Mouse (Mus musculus): ENCODE data around the gene Ankrd12.

The Ankrd12 gene

DNA sequence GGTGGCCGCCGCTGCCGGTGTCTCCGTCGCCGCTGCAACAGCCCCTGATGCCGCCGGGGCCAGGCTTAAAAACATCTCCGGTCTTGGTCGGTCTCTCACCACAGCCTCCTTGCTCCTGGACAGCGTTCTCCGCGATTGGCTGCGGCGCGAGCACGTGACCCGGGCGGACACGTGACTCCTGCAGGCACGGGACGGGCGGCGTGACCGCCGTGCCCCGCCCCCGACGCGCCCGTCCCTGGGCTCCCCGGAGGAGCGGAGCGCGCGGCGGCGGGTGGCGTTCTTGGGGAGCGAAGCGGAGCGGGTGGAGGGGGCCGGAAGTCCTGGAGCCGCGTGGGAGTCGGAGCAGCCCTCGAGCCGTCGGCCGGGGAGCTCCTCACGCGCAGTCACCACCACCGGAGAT lies at the start of gene Ankrd12:
TSS of gene Ankrd12 (minus strand) at position 156 of the 400 bp plus-strand sequence.
- 1% methylated on average over 53 of the region's 53 CpGs for WGBS

DNA sequence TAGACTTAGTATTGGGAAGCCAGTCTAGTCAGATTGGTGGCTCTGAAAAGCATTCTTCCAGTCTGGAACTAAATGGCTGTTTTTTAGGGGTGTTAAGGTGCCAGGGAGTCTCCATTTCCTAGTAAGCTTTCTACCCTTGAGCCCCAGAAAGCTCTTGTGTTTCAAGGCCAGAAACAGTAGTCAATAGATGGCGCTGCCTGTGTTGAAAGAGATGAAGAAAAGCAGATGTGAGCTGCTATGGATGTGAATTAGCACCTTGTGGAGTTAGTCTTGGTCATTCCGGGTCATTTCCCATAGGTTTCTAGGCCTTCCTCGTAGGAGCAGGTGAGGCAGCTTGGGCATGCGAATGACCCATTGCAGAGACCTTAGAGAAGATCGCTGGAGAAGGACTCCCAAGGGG lies 48.3 kb upstream of the Ankrd12 start:
- 75% methylated on average over 5 of the region's 5 CpGs for WGBS

DNA sequence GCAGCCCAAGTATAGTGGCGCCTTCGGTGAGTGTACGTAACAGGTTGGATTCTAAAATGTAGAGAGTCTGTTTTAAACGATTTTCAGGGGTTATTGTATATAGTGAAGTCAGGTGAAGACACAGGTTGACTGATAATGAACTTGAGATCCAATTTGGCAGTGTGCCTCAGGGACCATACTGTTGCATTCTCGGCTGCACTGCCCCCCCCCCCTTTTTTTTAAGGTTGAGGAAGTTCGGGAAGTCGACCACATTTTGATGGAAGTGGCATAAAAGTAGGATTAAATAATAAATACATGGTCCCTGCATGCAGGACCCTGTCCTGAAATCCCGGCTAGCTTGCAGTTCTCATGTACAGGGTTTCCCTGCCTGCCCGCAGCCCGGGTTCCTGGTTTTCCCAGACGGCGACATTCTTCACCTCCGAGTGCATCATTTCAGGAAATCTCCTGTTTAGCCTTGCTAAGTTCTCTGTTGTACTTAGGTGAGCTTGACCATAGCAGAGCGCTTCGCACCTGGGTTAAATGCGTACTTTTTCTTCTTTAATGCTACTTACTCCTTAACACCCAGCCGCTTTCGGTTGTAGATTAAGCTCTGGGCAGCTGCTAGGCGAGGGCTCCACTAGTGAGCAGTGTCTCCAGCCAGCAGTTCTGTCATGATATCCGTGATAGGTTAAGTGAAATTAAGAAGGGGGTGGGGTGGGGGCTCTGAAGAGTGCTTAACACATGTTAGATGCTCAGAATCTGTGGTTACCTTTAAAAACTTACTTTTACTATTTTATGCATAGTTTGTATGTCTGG lies 47.1 kb upstream of the Ankrd12 start:
- 8% methylated on average over 20 of the region's 20 CpGs for WGBS

DNA sequence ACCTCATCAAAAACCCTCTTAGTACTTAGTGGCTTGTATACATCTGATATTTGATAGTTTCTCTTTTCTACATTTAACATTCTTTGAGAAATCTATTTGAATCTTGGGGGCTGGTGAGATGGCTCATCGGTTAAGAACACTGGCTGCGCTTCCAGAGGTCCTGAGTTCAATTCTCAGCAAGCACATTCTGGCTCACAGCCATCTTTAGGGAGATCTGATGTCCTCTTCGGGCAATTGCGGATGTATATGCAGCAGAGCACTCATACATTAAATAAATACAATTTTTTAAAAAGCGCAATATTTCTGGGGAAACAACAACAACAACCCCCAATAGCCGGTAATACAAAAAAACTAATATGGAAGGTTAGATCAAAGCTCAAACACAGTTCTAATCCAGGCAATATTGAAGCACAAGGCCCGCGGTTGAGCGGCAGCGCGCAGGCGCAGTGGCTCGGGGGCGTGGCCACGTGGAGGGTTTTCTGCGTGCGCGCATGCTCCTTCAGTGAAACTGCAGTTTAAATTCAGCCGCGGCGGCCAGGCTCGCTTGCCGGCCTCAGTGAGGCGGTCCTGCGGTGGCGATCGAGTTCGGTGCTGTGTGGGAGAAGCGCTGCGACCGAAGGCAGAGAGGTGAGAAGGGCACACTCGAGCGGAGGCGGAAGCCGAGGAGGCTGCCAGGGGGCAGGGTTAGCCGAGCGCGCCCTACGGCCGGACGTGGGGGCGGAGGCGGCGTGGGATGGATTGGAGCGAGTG lies 46.4 kb upstream of the Ankrd12 start, which contains the start of gene Ddx11:
TSS of gene Ddx11 (plus strand) at position 455 of the 750 bp plus-strand sequence.
- 4% methylated on average over 45 of the region's 45 CpGs for WGBS

DNA sequence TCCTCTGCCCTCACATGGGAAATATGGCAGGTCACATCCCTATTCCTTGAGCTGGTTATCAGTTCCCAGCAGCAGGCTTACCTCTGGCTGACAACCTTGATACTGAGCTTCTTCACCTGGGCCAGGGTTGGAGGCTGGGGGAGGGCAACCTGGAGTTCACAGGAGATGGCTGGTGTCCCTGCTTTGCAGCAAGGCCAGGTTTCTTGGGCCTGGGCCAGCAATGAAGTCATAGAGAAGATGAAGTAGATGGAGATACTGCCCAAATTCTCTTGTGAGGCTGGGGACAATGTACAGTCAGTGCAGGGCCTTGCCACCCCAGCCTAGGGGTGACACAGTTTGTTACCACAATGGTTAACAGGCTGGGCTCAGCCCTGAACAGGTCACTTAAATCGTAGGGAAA lies 43.8 kb upstream of the Ankrd12 start:
- 71% methylated on average over 1 of the region's 1 CpGs for WGBS

DNA sequence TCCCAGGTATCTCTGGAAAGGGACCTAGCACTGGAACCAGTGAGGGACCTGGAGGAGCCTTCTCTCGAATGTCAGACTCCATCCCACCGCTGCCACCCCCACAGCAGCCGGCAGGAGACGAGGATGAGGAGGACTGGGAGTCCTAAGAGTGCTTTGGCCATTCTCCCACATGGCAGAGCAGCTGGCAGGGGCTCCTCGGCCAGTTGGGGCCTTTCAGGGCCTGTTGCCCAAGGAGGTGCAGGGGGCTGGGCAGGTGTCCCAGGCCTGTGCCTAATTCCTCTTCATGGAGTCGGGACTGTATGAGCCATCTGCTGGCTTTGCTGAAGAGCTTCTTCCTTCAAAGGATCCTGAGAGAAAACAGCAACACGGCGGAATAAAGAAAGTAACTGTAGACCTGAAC lies 42.1 kb upstream of the Ankrd12 start:
- 52% methylated on average over 8 of the region's 8 CpGs for WGBS

DNA sequence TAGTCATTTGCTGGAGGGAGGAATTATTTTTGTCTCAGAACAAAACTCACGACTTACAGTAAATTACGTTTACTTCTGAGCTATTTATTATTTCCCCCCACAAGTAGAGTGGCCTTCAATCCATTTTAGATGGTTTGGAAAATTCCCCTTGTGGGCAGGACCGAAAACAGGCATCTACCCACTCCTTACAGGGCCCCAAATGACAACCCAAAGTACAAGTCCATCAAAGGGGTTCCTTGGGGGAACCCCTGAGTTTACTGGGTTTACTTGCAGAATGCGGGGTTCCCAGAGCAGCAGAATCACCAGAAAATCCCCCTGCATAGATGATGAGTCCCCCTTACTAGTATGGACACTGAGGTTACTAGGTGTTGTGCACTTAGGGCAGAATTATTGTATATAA lies 35.3 kb upstream of the Ankrd12 start:
- 22% methylated on average over 4 of the region's 4 CpGs for WGBS

DNA sequence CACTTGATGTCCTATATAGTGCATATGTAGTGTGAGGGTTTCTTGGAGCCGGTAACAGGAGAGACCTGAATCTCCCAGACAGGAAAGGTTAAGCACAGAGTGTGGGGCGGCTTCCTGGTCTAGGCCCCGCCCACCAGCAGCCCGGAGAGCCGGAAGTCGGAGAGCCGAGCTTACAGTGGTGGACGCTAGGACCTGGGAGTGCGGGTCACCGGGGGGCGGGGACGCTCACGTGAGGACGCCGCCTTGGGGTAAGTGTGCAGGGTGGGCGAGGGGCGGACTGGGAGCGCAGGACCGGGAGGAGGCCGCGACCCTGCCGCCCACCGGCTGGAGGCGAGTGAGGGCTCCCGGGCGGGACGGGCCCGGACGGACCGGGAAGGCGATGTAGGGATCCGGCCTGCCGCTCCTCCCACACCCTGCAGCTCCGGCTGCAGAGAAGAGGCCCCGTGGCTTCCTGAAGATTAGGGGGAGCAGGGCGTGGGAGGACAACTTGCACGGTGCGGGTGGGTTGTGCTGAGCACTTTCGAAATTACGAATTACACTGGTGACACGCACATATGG lies 34.6 kb upstream of the Ankrd12 start, which contains the start of gene Washc1:
TSS of gene Washc1 (plus strand) at position 144 of the 558 bp plus-strand sequence.
- WGBS: 1% methylated on average over 40 of the region's 41 CpGs

DNA sequence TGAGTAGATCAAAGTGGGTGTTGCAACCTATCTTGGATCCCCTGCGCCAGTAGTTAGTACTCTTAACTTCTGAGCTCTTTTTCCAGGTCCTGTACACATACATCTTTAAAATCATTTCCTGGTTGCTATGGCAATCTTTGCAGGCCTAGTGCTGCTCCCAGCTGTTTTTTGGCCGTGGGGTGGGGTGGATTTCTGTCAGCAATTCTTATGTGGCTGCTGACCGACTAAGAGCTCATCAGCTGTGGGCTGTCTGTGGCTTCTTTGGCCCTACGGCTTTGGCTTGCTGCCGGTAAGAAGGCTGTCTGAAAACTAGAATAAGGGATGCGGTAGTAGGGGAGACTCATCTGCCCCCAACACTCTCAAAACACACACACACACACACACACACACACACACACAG lies 33.9 kb upstream of the Ankrd12 start:
- WGBS: 20% methylated on average over 6 of the region's 6 CpGs

DNA sequence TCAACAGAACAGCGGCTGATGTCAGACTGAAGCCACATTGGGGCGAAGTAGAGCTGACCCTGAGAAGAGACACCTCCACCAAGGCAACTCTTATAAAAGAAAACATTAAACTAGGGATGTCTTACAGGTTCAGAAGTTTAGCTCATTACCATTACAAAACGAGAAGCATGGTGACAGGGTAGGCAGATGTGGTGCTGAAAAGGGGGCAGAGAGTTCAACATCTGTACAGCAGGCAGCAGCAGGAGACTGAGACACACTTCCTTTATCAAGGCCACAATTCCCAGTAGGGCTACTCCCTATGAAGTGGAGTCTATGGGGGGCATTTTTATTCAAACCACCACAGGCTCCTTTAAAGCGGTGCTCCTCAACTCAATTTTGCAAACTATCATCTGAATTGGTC lies 31.3 kb upstream of the Ankrd12 start:
- WGBS: 87% methylated on average over 4 of the region's 4 CpGs

DNA sequence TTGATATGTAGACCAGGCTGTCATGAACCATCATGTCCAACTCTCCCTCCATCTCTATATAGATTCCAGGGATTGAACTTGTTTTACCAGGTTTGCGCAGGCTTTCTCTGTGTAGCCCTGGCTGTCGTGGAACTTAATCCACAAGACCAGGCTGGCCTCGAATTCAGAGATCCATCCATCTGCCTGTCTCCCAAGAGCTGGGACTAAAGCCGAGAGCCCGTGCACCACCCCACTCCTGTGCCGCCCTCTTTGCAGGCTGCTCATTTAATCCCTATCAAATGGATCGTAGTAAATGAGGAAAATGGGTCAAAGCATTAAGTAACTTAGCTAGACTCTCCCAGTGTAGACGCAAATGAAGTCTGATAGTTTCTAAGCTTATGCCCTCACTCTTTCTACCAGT lies 30.6 kb upstream of the Ankrd12 start:
- 66% methylated on average over 8 of the region's 8 CpGs for WGBS

DNA sequence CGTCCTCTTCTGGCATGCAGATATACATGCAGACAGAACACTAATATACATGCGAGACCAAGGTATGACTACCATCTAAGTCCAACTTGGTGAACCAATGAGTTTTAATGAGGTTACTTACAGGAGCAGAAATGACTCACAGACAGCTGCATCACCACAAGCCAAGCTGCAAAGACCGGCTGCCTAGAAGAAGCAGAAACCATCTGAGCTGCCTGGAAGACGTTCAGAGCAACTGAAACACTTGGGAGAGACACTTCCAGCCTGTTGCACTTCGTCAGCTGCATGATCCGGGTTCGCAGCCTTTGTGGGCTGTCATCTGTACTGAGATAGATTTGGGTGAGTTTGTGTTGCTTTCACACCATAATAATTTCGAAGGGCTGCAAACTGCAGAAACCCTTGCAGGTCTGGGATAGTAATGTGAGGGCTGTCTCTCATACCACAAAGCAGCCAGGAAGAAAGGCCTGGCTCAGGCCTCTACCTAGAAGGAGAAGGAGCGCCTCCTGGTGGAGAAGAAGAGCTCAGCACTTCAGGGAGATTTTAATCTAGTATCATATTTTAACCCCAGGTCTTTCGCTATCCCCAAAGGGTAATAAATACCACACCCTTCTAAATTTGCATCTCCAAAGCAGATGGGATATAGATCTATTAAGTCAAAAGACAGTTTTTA lies 29.8 kb upstream of the Ankrd12 start:
- 35% methylated on average over 10 of the region's 10 CpGs for WGBS

DNA sequence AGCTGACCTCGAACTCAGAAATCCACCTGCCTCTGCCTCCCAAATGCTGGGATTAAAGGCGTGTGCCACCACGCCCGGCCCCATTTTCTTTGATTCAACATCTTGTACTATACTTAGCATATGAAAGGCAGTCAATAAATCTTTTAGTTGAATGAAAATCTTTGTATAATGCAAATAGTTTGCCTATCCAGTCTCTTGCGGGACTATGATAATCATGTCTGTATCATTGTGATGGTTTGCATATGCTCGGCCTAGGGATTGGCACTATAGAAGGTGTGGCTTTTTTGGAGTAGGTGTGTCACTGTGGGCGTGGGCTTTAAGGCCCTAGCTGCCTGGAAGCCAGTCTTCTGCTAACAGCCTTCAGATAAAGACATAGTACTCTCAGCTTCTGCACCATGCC lies 27.2 kb upstream of the Ankrd12 start:
- WGBS: 86% methylated on average over 7 of the region's 7 CpGs

DNA sequence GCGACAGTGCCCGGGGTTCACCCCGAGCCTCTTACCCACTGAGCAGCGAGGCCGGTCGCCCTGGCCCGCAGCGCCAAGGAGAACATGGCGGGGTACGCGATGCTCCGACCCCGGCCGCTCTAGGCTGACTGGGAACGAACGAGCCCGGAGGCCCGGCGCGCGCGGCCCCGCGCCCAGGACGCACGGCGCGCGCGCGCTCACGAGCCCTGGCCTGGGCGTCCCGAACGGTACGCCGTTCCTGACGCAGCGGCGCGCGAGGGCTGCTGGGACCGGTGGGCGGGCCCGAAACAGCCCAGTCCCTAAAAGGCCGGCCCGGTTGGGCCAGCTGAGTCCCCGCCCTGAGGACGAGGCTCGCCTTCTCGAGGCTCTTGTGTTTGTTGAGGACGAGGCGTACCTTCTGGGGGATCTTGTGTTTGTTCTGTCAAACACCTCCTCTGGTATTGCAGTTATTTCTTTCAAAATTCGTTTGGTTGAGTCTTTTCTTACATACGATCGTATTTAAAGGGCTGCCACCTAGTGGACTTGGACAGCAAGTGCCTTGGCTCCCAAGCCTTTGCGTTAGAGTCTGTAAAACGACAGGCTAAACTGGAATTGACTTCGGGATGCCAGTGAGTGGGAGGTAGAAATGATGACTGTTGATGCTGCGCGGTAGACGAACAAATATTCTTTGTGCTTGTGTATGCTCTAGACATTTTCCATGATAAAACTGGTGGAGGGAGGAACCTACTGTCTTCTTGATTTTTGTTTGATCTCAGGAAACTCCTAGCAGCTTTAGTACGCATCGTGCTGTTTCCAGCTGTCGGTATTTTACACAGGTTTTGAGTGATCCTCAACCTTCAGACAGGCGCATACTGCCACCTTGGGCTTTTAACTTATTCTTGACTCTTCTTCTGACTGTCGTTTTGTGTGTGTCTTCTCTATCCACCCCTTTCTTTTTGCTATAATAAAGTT lies 24.8 kb upstream of the Ankrd12 start, which contains the start of gene Ndufv2:
TSS of gene Ndufv2 (minus strand) at position 180 of the 951 bp plus-strand sequence.
- WGBS: under 1% methylated on average over 67 of the region's 67 CpGs

DNA sequence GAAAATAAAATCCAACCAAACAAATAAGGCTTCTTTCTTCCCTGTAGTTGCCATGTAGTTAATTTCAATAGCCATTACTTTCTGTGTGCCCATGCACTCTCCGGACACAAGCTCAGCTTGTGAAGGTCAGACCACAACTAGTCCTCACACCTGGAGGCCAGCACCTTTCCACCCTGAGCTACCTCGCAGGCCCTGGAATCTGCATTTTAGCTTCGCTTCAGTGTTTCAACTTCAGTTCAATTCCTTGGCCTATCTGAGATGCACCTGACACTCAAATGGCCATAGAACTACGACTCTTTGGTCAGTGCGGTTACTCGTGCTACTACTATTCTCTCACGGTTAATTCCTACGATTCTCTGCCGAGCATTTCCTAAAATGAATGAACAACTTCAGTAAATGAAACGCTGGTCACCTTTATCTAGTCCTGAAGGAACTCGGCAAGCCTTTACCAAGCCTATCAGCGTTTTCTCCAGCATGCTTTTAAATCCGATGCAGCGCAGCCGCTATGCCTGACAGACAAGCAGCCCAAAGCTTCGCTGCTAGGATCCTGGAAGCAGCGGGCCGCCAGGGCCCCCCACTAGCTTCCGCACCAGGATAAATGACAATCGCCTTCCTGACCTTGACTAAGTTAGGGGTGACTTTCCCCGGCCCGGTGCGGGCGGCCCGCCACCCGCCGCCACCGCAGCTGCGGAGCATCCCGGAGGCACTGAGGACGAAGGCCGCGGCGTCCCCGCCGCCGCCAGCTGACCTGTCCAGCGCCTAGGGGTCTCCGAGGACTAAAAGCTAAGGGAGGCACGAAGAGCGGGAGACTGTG lies 23.9 kb upstream of the Ankrd12 start:
- WGBS: under 1% methylated on average over 41 of the region's 41 CpGs

DNA sequence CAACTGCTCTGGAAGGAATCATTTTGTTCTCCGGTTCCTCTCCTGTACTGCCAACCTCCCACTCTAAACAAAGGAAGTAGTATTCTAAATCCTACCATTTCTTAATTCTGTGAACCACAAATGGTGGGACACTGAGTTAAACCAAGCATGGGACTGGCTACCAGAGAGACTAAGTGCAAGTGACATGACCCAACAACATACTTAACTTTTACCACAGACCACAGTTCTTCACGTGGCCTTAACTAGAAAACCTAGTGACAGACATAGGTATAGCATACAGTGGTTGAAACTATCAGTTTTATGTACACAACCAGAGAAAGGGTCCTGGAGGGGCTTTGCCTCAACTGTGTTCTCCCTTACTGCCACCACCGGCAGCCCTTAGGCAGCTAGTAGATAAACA lies 15.8 kb upstream of the Ankrd12 start:
- WGBS: 41% methylated on average over 3 of the region's 3 CpGs

DNA sequence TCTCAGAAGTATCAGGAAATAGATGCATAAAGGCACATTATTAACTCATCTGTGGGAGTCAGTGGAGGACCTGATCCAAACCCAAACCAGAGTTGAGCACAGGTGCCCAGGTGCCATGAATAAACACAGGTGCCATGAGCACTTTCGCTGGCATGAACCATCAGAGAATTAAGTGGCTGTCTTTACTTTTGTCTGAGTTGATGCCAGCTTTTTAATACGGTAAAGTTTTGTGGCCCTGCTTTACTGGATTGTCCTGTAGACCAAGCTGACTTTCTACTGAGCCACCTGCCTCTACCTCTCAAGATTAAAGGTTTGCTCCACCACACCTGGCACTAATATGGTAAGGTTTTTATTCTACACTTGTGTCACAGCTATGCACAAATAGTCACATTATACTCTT lies 15.2 kb upstream of the Ankrd12 start:
- WGBS: 80% methylated on average over 2 of the region's 2 CpGs

DNA sequence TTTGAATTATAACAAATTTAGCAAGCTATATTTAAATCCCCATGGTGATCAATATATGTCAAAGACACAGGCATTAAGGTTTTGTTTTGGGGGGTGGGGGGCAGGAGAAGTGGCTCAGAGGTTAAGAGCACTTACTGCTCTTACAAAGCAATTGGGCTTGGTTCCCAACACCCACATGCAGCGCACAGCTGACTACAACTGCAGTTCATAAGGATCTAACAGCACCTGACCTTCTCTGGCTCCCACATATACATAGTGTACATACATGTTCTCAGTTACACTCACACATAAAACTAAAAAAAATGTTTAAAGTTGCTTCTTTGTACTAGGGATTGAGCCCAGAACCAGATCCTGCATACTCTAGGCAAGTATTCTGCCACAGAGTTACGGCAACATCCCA lies 14.5 kb upstream of the Ankrd12 start:
- WGBS: 71% methylated on average over 2 of the region's 2 CpGs

DNA sequence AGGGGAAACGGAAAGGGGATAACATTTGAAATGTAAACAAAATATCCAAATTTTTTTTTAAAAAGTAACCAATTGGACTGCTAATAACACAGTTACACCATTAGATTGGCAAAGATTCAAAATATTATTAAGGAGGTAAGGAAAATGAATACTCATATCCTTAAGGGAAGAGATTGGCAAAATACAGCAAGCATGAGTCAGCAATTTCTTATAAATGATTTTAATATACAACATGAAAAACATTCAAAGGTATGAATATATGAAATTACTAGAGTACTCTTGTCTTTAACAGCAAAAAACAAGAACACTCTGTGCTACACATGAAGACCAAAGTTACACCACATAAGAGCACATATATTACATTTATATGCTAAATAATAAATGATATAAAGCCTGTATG lies 8.1 kb upstream of the Ankrd12 start:
- WGBS: 92% methylated on average over 1 of the region's 1 CpGs

DNA sequence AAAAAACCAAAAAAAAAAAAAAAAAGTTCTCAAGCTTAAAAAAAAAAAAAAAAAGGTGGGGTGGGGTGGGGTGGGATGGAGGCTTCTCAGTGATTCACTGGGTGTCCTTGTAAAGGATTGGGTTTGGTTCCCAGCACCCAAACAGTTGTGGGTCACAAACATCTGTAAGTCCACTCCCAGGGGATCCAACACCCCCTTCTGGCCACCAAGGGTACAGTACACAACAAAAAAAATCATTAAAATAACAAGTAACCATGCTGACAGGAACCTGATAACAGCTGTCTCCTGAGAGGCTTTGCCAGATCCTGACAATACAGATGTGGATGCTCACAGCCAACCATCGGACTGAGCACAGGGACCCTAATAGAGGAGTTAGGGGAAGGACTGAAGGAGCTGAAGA lies 7.6 kb upstream of the Ankrd12 start:
- 78% methylated on average over 1 of the region's 1 CpGs for WGBS
